Mouse (Mus musculus) megakaryocyte, embryonic 14.5 days (primary cell): ENCODE data around the gene Gtse1.

Experiments used
- FLI1 ChIP-seq: IDR thresholded peaks from 2 replicates; pipeline ENCODE4 v1.6.1; 2012; ENCODE audit warnings: low read length, inconsistent platforms, mixed read lengths
- GATA1 ChIP-seq: IDR thresholded peaks from 3 replicates; pipeline ENCODE4 v1.6.1; 2012; ENCODE audit warnings: mixed read lengths, low read length, inconsistent platforms, borderline replicate concordance

GRCm38 (mm10) chr15:85899396-85899795, 39.9 kb downstream of the Gtse1 start:
- TF ChIP-seq GATA1 (no peak), FLI1 (no peak)
